Mouse (Mus musculus) cerebellum, adult 11 months (tissue): ENCODE results near the gene Tmem79.
"Not testable (repeated sequence)": the region's sequence is repeated elsewhere in the genome, so short reads cannot be mapped to it uniquely, and the experiment has no call there.

Source experiments
- DNase-seq: peaks from one replicate; pipeline ENCODE4 v3.0.0; 2022

Tmem79 gene

DNA sequence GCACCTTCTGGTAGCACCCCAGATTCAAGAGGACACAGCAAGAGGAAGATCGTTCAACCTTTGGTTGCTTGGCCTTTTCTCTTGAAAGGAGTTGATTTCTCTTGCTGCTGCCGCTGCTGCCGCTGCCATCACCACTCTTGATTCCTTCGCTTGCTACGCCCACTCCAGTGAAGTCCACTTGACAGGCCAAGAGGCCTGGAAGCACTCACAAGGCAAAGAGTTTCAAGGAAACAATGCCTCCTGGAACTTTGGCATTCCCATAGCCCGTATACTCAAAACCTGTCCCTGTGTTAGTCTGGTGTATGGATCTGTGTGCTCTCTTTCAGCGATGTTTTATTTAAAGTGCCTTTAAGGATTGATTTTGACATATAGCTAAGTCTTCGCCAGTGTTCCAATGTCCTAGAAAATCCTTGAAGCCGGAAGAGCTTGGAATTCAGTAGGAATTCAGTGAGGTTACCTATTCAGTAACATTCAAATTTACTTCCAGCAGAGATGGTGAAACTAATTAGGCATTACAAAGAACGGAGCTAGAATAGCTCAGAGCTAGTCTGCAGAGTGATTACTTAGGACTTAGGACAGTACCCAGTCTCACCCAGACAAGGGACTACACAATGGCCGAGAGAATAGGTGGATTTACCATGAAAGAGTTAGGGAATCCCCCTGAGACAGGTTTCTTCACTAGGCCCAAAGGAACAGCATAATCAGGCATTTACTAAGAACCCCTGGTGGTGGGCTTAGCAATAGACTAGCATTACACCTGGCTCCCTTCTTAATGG, 54.6 kb downstream of the Tmem79 start:
- DNase-seq: not testable (repeated sequence)

DNA sequence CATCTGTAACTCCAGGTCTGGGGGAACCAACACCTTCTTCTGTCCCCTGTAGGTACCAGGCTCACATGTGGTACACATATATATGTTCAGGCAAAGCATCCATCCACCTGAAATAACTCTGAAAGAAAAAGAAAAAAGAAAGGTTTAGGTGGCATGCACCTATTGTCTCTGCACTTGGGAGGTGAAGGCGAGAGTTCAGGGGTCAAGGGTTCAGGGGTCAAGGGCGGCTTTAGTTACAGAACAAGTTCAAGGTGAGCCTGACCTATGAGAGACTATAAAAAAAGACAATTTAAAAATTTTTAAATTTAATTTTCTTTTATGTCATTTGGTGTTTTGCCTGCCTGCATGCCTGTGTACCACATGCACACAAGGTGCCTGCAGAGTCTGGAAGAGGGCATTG, 55.9 kb downstream of the Tmem79 start:
- DNase-seq: no peak
